Mouse (Mus musculus) midbrain, embryonic 14.5 days (tissue): ENCODE data around the gene Susd1. TPM values are rescaled to one million over a fixed set of nuclear protein-coding genes. Genes with fewer than 3 reads are reported as not detected.

ENCODE experiments used
- ATAC-seq: fragments of 200-750 bp; cut with Nextera tagmentation; 2 replicates; pipeline ENCODE4 v1.8.0; 2017; ENCODE audit warnings: moderate number of reproducible peaks, moderate library complexity; ENCODE audit not compliant: low FRiP score, low TSS enrichment
- DNase-seq: peaks from one replicate; pipeline ENCODE4 v3.0.0-alpha.2; 2015
- H3K27ac ChIP-seq: fragments of 300-500 bp; sonication (generic); replicated peaks from 2 replicates; pipeline ENCODE4 v1.5.1; 2014; ENCODE audit warnings: mild to moderate bottlenecking, low read depth, low read length, moderate library complexity
- H3K27me3 ChIP-seq: fragments of 300-500 bp; sonication (generic); 2 replicates; pipeline ENCODE4 v1.6.1; 2014; ENCODE audit warnings: low read length, control low read depth, mixed read lengths; ENCODE audit not compliant: control insufficient read depth, insufficient read depth
- H3K36me3 ChIP-seq: fragments of 300-500 bp; sonication (generic); 2 replicates; pipeline ENCODE4 v1.6.1; 2014; ENCODE audit warnings: low read length, control low read depth; ENCODE audit not compliant: control insufficient read depth, insufficient read depth
- H3K4me1 ChIP-seq: fragments of 300-500 bp; sonication (generic); 2 replicates; pipeline ENCODE4 v1.6.1; 2014; ENCODE audit warnings: mild to moderate bottlenecking, antibody characterized with exemption, low read length, control low read depth; ENCODE audit not compliant: control insufficient read depth, insufficient read depth
- H3K4me2 ChIP-seq: fragments of 300-500 bp; sonication (generic); 2 replicates; pipeline ENCODE4 v1.6.1; 2014; ENCODE audit warnings: mild to moderate bottlenecking, low read length, moderate library complexity
- H3K4me3 ChIP-seq: fragments of 300-500 bp; sonication (generic); replicated peaks from 2 replicates; pipeline ENCODE4 v1.5.1; 2014; ENCODE audit warnings: low read depth, low read length
- H3K9ac ChIP-seq: fragments of 300-500 bp; sonication (generic); replicated peaks from 2 replicates; pipeline ENCODE4 v1.6.1; 2014; ENCODE audit warnings: mild to moderate bottlenecking, low read length, moderate library complexity
- H3K9me3 ChIP-seq: fragments of 300-500 bp; sonication (generic); 2 replicates; pipeline ENCODE4 v1.6.1; 2016; ENCODE audit warnings: low read length, control low read depth, mixed read lengths; ENCODE audit not compliant: control insufficient read depth
- WGBS: fragments of 180-500 bp; shearing (Covaris S2); extraction: QIAGEN DNeasy Blood & Tissue Kit; methylation state at CpG from one replicate; pipeline ENCODE4 v1.1.7; 2014; 5-methylcytosine and 5-hydroxymethylcytosine counted together
- polyA plus RNA-seq: library from polyadenylated mRNA; unstranded; fragments of >200 nt; fragmentation: Nextera tagmentation; extraction: Ambion mirVana; gene quantifications from 2 replicates; pipeline ENCODE4 v1.2.1, GENCODE M21; 2014

Gene Susd1
- polyA plus RNA-seq, 1 experiment from 2014 or later: 0.86 TPM

DNA sequence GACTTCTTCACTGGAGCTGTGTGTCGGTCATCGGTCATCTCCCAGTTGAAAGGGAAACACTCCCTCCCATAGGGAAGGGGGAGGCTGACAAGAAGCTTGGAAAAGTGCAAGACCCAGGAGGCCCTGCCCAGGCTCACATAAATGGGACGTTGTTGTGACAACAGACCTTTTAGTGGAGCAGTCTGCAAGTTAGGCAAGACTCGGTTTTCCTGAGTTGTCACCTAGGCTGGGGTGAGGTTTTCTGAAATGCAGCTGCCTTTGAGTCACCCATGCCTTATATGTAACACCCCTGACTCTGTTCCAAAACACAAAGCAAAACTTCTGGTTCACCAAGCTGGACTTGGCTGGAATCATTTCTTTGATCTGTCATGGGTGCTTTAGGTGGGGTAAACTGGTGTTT, 39.1 kb downstream of the Susd1 start:
- DNase-seq: no peak

GRCm38 (mm10) chr4:59395528-59395927, 42.9 kb downstream of the Susd1 start:
- H3K27me3 ChIP-seq: no peaks in the 10 kb centered on the region
- 91% methylated on average over 2 of the region's 2 CpGs for WGBS

More for the DNA sequence above, 39.1 kb downstream of the Susd1 start:
- WGBS: 72% methylated on average over 4 of the region's 4 CpGs
- H3K36me3 ChIP-seq: no peaks in the 10 kb centered on the region
- H3K4me1 ChIP-seq: no peaks in the 10 kb centered on the region
- no peaks in the 10 kb centered on the region for H3K9me3 ChIP-seq
- no peak overlapping the region for H3K4me2 ChIP-seq
- ATAC-seq: no peak
- H3K4me3 ChIP-seq: no peak overlapping the region
- H3K9ac ChIP-seq: no peak overlapping the region
- no peak overlapping the region for H3K27ac ChIP-seq
- no peaks in the 10 kb centered on the region for H3K27me3 ChIP-seq

GRCm38 (mm10) chr4:59394155-59394554, 44.3 kb downstream of the Susd1 start:
- Histone ChIP-seq H3K27ac (no peak overlapping the region), H3K4me2 (no peak overlapping the region), H3K36me3 (no peaks in the 10 kb centered on the region), H3K27me3 (no peaks in the 10 kb centered on the region), H3K4me3 (no peak overlapping the region), H3K9me3 (no peaks in the 10 kb centered on the region), H3K9ac (no peak overlapping the region), H3K4me1 (peaks cover 2% of the 10 kb centered on the region)
- WGBS: 99% methylated on average over 2 of the region's 2 CpGs
- DNase-seq: no peak
- no peak for ATAC-seq

More at GRCm38 (mm10) chr4:59395528-59395927, 42.9 kb downstream of the Susd1 start:
- Histone ChIP-seq H3K27ac (no peak overlapping the region), H3K36me3 (no peaks in the 10 kb centered on the region), H3K9ac (no peak overlapping the region), H3K4me3 (no peak overlapping the region), H3K4me1 (no peaks in the 10 kb centered on the region), H3K9me3 (no peaks in the 10 kb centered on the region), H3K4me2 (no peak overlapping the region)
- no peak for DNase-seq
- ATAC-seq: no peak

DNA sequence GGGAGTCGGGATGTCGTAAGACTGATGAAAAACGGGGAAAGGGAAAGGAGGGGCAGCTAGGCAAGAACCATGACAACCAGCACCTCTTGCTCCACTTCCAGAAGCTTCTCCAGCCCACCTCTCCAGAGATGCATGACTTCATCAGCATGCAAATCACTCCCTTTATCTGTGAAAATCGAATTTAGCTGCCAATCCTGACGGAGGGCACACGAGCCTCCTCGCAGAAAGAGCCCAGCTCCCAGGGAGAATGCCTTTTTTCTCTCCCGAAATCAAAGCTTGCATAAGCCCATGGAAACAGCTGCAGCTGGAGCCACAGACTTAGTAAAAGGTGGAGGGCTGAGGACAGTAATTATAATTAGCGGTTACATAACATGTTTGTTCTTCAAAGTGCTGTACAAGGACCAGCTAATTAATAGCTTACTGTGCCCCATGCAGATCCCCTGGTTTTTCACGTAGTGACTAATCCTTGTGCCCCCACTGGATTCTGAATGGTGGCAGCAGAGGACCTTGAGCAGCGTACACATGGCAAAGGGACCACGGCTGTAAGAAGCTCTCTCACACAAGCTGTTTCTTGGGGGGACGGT, 49.9 kb downstream of the Susd1 start:
- peak overlapping the region; percentile 24; the same call in 1 of the 2 replicates for H3K9ac ChIP-seq
- peak overlapping the region; percentile 17 for H3K4me3 ChIP-seq
- 13% methylated on average over 13 of the region's 13 CpGs for WGBS
- H3K4me1 ChIP-seq: peaks cover 13% of the 10 kb centered on the region
- peak overlapping the region; percentile 50 for H3K4me2 ChIP-seq
- peak overlapping the region; percentile 61 for H3K27ac ChIP-seq
- H3K9me3 ChIP-seq: no peaks in the 10 kb centered on the region
- ATAC-seq (peak; percentile 72), DNase-seq (peak; percentile 74)
- H3K36me3 ChIP-seq: no peaks in the 10 kb centered on the region
- no peaks in the 10 kb centered on the region for H3K27me3 ChIP-seq

DNA sequence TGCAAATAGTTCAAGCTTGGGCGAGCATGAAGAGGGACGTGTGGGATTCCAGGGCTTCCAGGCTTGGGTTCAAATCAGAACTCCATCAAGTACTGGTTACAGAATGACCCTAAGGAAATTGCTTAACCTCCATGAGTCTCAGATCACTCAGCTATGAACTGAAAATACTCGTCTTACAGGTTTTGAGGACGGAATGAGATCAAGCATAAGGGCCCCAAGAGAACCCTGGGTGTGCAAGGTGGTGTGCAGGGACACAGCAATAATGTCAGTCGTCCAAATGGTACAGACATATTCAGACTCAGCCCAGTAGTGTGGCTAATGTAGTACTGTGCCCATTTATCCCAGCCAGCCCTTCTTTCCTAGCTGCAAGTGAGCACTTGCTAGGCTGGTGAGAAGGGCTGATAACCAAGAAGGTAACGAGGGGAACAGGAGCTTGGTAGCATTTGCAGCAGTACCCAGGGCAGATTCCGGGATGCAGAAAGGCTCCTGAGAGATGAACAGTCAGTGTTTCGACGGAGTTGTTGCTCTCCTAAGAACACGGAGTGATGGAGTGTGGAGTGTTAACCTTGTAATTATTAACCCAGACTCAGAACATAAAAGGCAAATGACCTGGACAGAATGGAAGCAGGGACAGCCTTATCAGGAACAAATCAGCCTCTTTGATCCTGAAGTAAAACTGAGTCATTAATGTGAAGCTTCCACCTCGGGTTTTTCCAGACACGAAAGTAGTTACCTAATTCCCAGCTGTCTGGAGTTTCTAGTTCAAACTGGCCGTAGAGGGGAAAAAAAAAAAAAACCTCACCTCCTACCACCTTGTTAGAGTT, 50.8 kb downstream of the Susd1 start:
- ATAC-seq: no peak
- H3K4me1 ChIP-seq: peaks cover 13% of the 10 kb centered on the region
- 67% methylated on average over 13 of the region's 13 CpGs for whole genome bisulfite sequencing

GRCm38 (mm10) chr4:59385254-59385895, 53.1 kb downstream of the Susd1 start:
- no peak overlapping the region for H3K27ac ChIP-seq
- no peaks in the 10 kb centered on the region for H3K9me3 ChIP-seq
- ATAC-seq (no peak), DNase-seq (no peak)
- no peak overlapping the region for H3K4me2 ChIP-seq
- peaks cover 13% of the 10 kb centered on the region for H3K4me1 ChIP-seq
- H3K9ac ChIP-seq: no peak overlapping the region
- WGBS: 93% methylated on average over 10 of the region's 10 CpGs
- no peaks in the 10 kb centered on the region for H3K36me3 ChIP-seq
- no peaks in the 10 kb centered on the region for H3K27me3 ChIP-seq
- H3K4me3 ChIP-seq: no peak overlapping the region

More for the DNA sequence above, 50.8 kb downstream of the Susd1 start:
- H3K27ac ChIP-seq: no peak overlapping the region; the same call in 1 of the 2 replicates
- H3K27me3 ChIP-seq: no peaks in the 10 kb centered on the region
- no peak for DNase-seq
- no peak overlapping the region for H3K4me2 ChIP-seq
- no peaks in the 10 kb centered on the region for H3K36me3 ChIP-seq
- H3K9me3 ChIP-seq: no peaks in the 10 kb centered on the region
- H3K9ac ChIP-seq: no peak overlapping the region
- H3K4me3 ChIP-seq: no peak overlapping the region

- no peak overlapping the region for H3K27ac ChIP-seq
- H3K4me3 ChIP-seq: no peak overlapping the region
- H3K4me2 ChIP-seq: no peak overlapping the region
- no peak overlapping the region for H3K9ac ChIP-seq
- no peaks in the 10 kb centered on the region for H3K9me3 ChIP-seq
- ATAC-seq: no peak
- DNase-seq: no peak
- WGBS: 70% methylated on average over 3 of the region's 3 CpGs
- H3K36me3 ChIP-seq: no peaks in the 10 kb centered on the region
- peaks cover 7% of the 10 kb centered on the region for H3K4me1 ChIP-seq
- H3K27me3 ChIP-seq: no peaks in the 10 kb centered on the region
These were observed 54.6 kb downstream of the Susd1 start for GRCm38 (mm10) chr4:59383791-59384190.

- H3K4me1 ChIP-seq: no peaks in the 10 kb centered on the region
- H3K9me3 ChIP-seq: no peaks in the 10 kb centered on the region
- DNase-seq: peak; percentile 35
- H3K4me3 ChIP-seq: no peak overlapping the region
- ATAC-seq: peak; percentile 48; the same call in 1 of the 2 replicates
- H3K9ac ChIP-seq: no peak overlapping the region; the same call in 1 of the 2 replicates
- no peaks in the 10 kb centered on the region for H3K27me3 ChIP-seq
- 25% methylated on average over 12 of the region's 12 CpGs for WGBS
- H3K36me3 ChIP-seq: no peaks in the 10 kb centered on the region
- H3K4me2 ChIP-seq: peak overlapping the region; percentile 14
- H3K27ac ChIP-seq: no peak overlapping the region
These were observed 56.3 kb downstream of the Susd1 start for GRCm38 (mm10) chr4:59382131-59382530.
